Mouse (Mus musculus): Measurements from ENCODE around the gene Sectm1a. TPM values are rescaled to one million over a fixed set of nuclear protein-coding genes. Genes with fewer than 3 reads are reported as not detected.
A peak's percentile ranks its signal among the peaks of the same experiment; 100 is the strongest.

Sectm1a gene
- polyA plus RNA-seq (2014; fragmentation: Nextera tagmentation; extraction: Ambion mirVana), result not detected in 2 replicates

GRCm38 (mm10) chr11:121081120-121081519 is at the start of gene Sectm1a:
Gene Sectm1a, minus strand, starts transcription at chr11:121081220.
- no peak for ATAC-seq (replicated peaks; ENCODE audit: insufficient number of reproducible peaks, low FRiP score, low TSS enrichment)
- WGBS (ENCODE audit: insufficient replicate concordance), result 63% methylated on average over 3 of the region's 3 CpGs
- H3K4me1 ChIP-seq (ENCODE audit: control insufficient read depth, insufficient read depth, low read length), result no peaks in the 10 kb centered on the region
- H3K4me2 ChIP-seq, result no peak within 1 kb of the TSS
- no peaks in the 10 kb centered on the region for H3K36me3 ChIP-seq (ENCODE audit: control insufficient read depth, insufficient read depth, low read length)
- H3K9me3 ChIP-seq (replicated peaks; ENCODE audit: control insufficient read depth, low read length), result no peaks in the 10 kb centered on the region
- H3K27me3 ChIP-seq (ENCODE audit: control insufficient read depth, insufficient read depth, low read length), result peaks cover 3% of the 10 kb centered on the region; the same call in 1 of the 2 replicates
- no peak within 1 kb of the TSS for H3K9ac ChIP-seq (ENCODE audit: low read depth, low read length)
- H3K4me3 ChIP-seq (ENCODE audit: low read depth, low read length), result no peak within 1 kb of the TSS
- no peak within 1 kb of the TSS for H3K27ac ChIP-seq (ENCODE audit: low read depth, low read length)

DNA sequence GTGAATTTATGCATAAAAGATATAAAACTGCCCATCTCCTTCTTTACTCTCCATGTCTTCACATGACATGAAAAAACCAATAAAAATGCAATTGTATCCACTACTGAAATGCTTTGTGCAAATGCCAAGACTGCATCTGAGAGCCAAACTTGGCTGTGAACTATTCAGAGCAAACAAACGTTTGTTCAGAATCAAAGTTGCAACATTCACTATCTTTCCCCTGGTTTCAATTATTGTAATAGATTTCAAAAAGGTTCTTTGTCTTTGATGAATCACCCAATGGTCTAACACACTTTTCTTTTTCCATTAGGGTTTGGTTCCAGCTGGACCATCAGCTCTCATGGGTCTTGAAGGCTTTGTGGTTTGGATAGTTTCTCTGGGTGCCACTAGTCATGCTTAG is 48.6 kb upstream of the Sectm1a start:
- peaks cover 5% of the 10 kb centered on the region for H3K4me1 ChIP-seq (ENCODE audit: control insufficient read depth, insufficient read depth, low read length)
- no peak overlapping the region for H3K4me2 ChIP-seq
- no peaks in the 10 kb centered on the region for H3K9me3 ChIP-seq (replicated peaks; ENCODE audit: control insufficient read depth, low read length)
- 66% methylated on average over 1 of the region's 1 CpGs for WGBS (ENCODE audit: insufficient replicate concordance)
- no peaks in the 10 kb centered on the region for H3K36me3 ChIP-seq (ENCODE audit: control insufficient read depth, insufficient read depth, low read length)
- no peak overlapping the region for H3K4me3 ChIP-seq (ENCODE audit: low read depth, low read length)
- no peak overlapping the region for H3K9ac ChIP-seq (ENCODE audit: low read depth, low read length)
- no peaks in the 10 kb centered on the region for H3K27me3 ChIP-seq (ENCODE audit: control insufficient read depth, insufficient read depth, low read length)
- no peak overlapping the region for H3K27ac ChIP-seq (ENCODE audit: low read depth, low read length)
- no peak for ATAC-seq (replicated peaks; ENCODE audit: insufficient number of reproducible peaks, low FRiP score, low TSS enrichment)

- no peaks in the 10 kb centered on the region for H3K9me3 ChIP-seq (replicated peaks; ENCODE audit: control insufficient read depth, low read length)
- H3K4me2 ChIP-seq, result no peak overlapping the region
- no peak for ATAC-seq (replicated peaks; ENCODE audit: insufficient number of reproducible peaks, low FRiP score, low TSS enrichment)
- no peaks in the 10 kb centered on the region for H3K36me3 ChIP-seq (ENCODE audit: control insufficient read depth, insufficient read depth, low read length)
- H3K4me1 ChIP-seq (ENCODE audit: control insufficient read depth, insufficient read depth, low read length), result peaks cover 5% of the 10 kb centered on the region
- no peak overlapping the region for H3K4me3 ChIP-seq (ENCODE audit: low read depth, low read length)
- no peaks in the 10 kb centered on the region for H3K27me3 ChIP-seq (ENCODE audit: control insufficient read depth, insufficient read depth, low read length)
- H3K27ac ChIP-seq (ENCODE audit: low read depth, low read length), result no peak overlapping the region
- 81% methylated on average over 3 of the region's 3 CpGs for WGBS (ENCODE audit: insufficient replicate concordance)
- H3K9ac ChIP-seq (ENCODE audit: low read depth, low read length), result no peak overlapping the region
These were observed 46.4 kb upstream of the Sectm1a start for GRCm38 (mm10) chr11:121127441-121127840.

- Histone ChIP-seq H3K27me3 (ENCODE audit: control insufficient read depth, insufficient read depth, low read length) (no peaks in the 10 kb centered on the region), H3K4me3 (ENCODE audit: low read depth, low read length) (no peak overlapping the region), H3K27ac (ENCODE audit: low read depth, low read length) (no peak overlapping the region), H3K9ac (ENCODE audit: low read depth, low read length) (no peak overlapping the region), H3K4me2 (no peak overlapping the region), H3K36me3 (ENCODE audit: control insufficient read depth, insufficient read depth, low read length) (no peaks in the 10 kb centered on the region), H3K9me3 (replicated peaks; ENCODE audit: control insufficient read depth, low read length) (no peaks in the 10 kb centered on the region), H3K4me1 (ENCODE audit: control insufficient read depth, insufficient read depth, low read length) (peaks cover 15% of the 10 kb centered on the region)
- WGBS (ENCODE audit: insufficient replicate concordance), result 84% methylated on average over 1 of the region's 1 CpGs
- no peak for ATAC-seq (replicated peaks; ENCODE audit: insufficient number of reproducible peaks, low FRiP score, low TSS enrichment)
These were observed 45.4 kb upstream of the Sectm1a start for GRCm38 (mm10) chr11:121126395-121126794.

DNA sequence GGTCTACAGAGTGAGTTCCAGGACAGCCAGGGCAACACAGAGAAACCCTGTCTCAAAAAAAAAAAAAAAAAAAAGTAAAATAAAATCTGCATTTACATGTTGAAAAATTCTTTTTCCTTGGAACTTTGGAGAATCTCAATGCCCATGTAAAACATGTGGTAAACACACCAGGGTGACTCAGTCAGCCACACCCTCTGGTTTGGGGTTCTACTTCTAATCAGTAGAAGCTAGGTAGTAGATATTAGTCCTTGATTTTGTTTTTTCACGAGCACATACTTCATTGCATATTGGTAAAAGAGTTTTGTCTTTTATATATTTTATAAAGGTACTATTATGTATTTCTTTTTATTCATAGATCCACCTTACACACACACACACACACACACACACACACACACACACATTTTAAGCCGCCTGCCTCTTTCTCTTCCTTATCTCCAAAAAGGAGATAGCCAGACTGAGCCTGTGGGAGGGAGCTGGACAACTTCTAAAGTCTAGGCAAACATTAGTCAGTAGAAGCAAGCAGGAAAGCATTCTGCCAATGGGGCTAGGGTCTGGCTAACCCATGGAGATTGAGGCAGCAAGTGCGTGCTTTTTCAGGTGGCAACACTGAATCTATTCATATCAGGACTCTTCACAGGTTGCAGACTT is 44.6 kb upstream of the Sectm1a start:
- Histone ChIP-seq H3K9ac (ENCODE audit: low read depth, low read length) (no peak overlapping the region), H3K9me3 (replicated peaks; ENCODE audit: control insufficient read depth, low read length) (no peaks in the 10 kb centered on the region), H3K4me3 (ENCODE audit: low read depth, low read length) (no peak overlapping the region), H3K4me1 (ENCODE audit: control insufficient read depth, insufficient read depth, low read length) (peaks cover 18% of the 10 kb centered on the region), H3K27ac (ENCODE audit: low read depth, low read length) (no peak overlapping the region), H3K27me3 (ENCODE audit: control insufficient read depth, insufficient read depth, low read length) (no peaks in the 10 kb centered on the region), H3K36me3 (ENCODE audit: control insufficient read depth, insufficient read depth, low read length) (no peaks in the 10 kb centered on the region), H3K4me2 (no peak overlapping the region)
- WGBS (ENCODE audit: insufficient replicate concordance), result 46% methylated on average over 3 of the region's 3 CpGs
- no peak for ATAC-seq (replicated peaks; ENCODE audit: insufficient number of reproducible peaks, low FRiP score, low TSS enrichment)

- H3K4me3 ChIP-seq (ENCODE audit: low read depth, low read length), result no peak overlapping the region
- H3K4me1 ChIP-seq (ENCODE audit: control insufficient read depth, insufficient read depth, low read length), result peaks cover 18% of the 10 kb centered on the region
- H3K4me2 ChIP-seq, result no peak overlapping the region
- H3K9me3 ChIP-seq (replicated peaks; ENCODE audit: control insufficient read depth, low read length), result no peaks in the 10 kb centered on the region
- 83% methylated on average over 4 of the region's 4 CpGs for WGBS (ENCODE audit: insufficient replicate concordance)
- H3K9ac ChIP-seq (ENCODE audit: low read depth, low read length), result no peak overlapping the region
- no peak overlapping the region for H3K27ac ChIP-seq (ENCODE audit: low read depth, low read length)
- H3K27me3 ChIP-seq (ENCODE audit: control insufficient read depth, insufficient read depth, low read length), result no peaks in the 10 kb centered on the region
- no peaks in the 10 kb centered on the region for H3K36me3 ChIP-seq (ENCODE audit: control insufficient read depth, insufficient read depth, low read length)
- ATAC-seq (replicated peaks; ENCODE audit: insufficient number of reproducible peaks, low FRiP score, low TSS enrichment), result no peak
These were observed 42.4 kb upstream of the Sectm1a start for GRCm38 (mm10) chr11:121123438-121123837.

- Histone ChIP-seq H3K27ac (ENCODE audit: low read depth, low read length) (peak overlapping the region; percentile 41; the same call in 1 of the 2 replicates), H3K27me3 (ENCODE audit: control insufficient read depth, insufficient read depth, low read length) (no peaks in the 10 kb centered on the region), H3K4me2 (no peak overlapping the region), H3K9ac (ENCODE audit: low read depth, low read length) (0 out of 2 replicates have a peak overlapping the region, but pooled peaks have one; percentile 10), H3K36me3 (ENCODE audit: control insufficient read depth, insufficient read depth, low read length) (no peaks in the 10 kb centered on the region), H3K4me3 (ENCODE audit: low read depth, low read length) (no peak overlapping the region), H3K4me1 (ENCODE audit: control insufficient read depth, insufficient read depth, low read length) (peaks cover 18% of the 10 kb centered on the region), H3K9me3 (replicated peaks; ENCODE audit: control insufficient read depth, low read length) (no peaks in the 10 kb centered on the region)
- WGBS (ENCODE audit: insufficient replicate concordance), result 15% methylated on average over 2 of the region's 2 CpGs
- no peak for ATAC-seq (replicated peaks; ENCODE audit: insufficient number of reproducible peaks, low FRiP score, low TSS enrichment)
These were observed 41.1 kb upstream of the Sectm1a start for GRCm38 (mm10) chr11:121122024-121122670.

DNA sequence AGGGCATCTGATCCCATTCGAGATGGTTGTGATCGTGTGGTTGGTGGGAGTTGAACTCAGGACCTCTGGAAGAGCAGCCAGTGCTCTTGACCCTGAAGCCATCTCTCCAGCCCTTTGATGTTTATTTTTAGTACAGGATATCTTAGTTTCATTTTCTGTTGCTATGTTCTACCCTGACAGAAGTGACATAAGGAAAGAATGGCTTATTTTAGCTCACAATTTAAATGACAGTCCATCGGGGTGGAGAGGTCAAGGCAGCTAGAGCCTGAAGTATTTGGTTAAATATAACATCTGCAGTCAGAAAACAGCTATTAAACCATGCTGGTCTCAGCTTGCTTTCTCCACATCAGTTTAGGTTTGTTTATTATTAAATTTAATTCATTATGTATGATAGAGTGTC is 40.1 kb upstream of the Sectm1a start:
- Histone ChIP-seq H3K27me3 (ENCODE audit: control insufficient read depth, insufficient read depth, low read length) (no peaks in the 10 kb centered on the region; the same call in 1 of the 2 replicates), H3K4me1 (ENCODE audit: control insufficient read depth, insufficient read depth, low read length) (peaks cover 17% of the 10 kb centered on the region), H3K4me2 (no peak overlapping the region), H3K9ac (ENCODE audit: low read depth, low read length) (no peak overlapping the region), H3K9me3 (replicated peaks; ENCODE audit: control insufficient read depth, low read length) (no peaks in the 10 kb centered on the region), H3K27ac (ENCODE audit: low read depth, low read length) (0 out of 2 replicates have a peak overlapping the region, but pooled peaks have one; percentile 41), H3K36me3 (ENCODE audit: control insufficient read depth, insufficient read depth, low read length) (no peaks in the 10 kb centered on the region), H3K4me3 (ENCODE audit: low read depth, low read length) (no peak overlapping the region)
- ATAC-seq (replicated peaks; ENCODE audit: insufficient number of reproducible peaks, low FRiP score, low TSS enrichment), result no peak
- 64% methylated on average over 3 of the region's 3 CpGs for WGBS (ENCODE audit: insufficient replicate concordance)

All from heart, embryonic 11.5 days (tissue).